Mouse (Mus musculus) stomach, postnatal 0 days (tissue): Measurements from ENCODE around the gene Syde1.

ENCODE experiments used
- CTCF ChIP-seq: IDR thresholded peaks from 2 replicates; pipeline ENCODE4 v1.5.1; 2016; ENCODE audit warnings: antibody characterized with exemption, low read depth, mild to moderate bottlenecking, moderate library complexity
- EP300 ChIP-seq: optimal IDR thresholded peaks from 2 replicates; pipeline ENCODE3; 2016; ENCODE audit warnings: antibody characterized with exemption

- no peak for TF ChIP-seq EP300
- no peak for TF ChIP-seq CTCF
Measured at GRCm38 (mm10) chr10:78583347-78583746, 8.4 kb downstream of the Syde1 start.
